Mouse (Mus musculus): Measurements from ENCODE around the gene Trmt11. TPM values are rescaled to one million over a fixed set of nuclear protein-coding genes. Genes with fewer than 3 reads are reported as not detected.
"Not testable (repeated sequence)": the region's sequence is repeated elsewhere in the genome, so short reads cannot be mapped to it uniquely, and the experiment has no call there.

The Trmt11 gene
- total RNA-seq (2021), result 10 to 100 TPM in 1 of 2 experiments, 1 to 10 TPM in 1; 7.5 to 11.0 TPM

- DNase-seq, result peak; percentile 90 to 91
These were observed at the start of gene Trmt11 for GRCm38 (mm10) chr10:30600542-30600966. Gene Trmt11, minus strand, starts transcription at chr10:30600749.

GRCm38 (mm10) chr10:30647681-30648080, 47.1 kb upstream of the Trmt11 start:
- DNase-seq, result no peak

- DNase-seq, result no peak
These were observed 37.7 kb upstream of the Trmt11 start for GRCm38 (mm10) chr10:30638216-30638615.

- DNase-seq, result not testable (repeated sequence)
These were observed 36.1 kb upstream of the Trmt11 start for GRCm38 (mm10) chr10:30636474-30637154.

- DNase-seq, result no peak
These were observed 32.2 kb upstream of the Trmt11 start for GRCm38 (mm10) chr10:30632718-30633117.

GRCm38 (mm10) chr10:30629977-30630376, 29.4 kb upstream of the Trmt11 start:
- no peak for DNase-seq

GRCm38 (mm10) chr10:30629513-30629912, 29.0 kb upstream of the Trmt11 start, which contains the start of gene Hint3:
Gene Hint3, minus strand, starts transcription at chr10:30629632.
- DNase-seq, result no peak

GRCm38 (mm10) chr10:30628444-30628843, 27.9 kb upstream of the Trmt11 start:
- DNase-seq, result not testable (repeated sequence)

GRCm38 (mm10) chr10:30627548-30627947, 27.0 kb upstream of the Trmt11 start:
- no peak for DNase-seq

- DNase-seq, result no peak
These were observed 23.8 kb upstream of the Trmt11 start for GRCm38 (mm10) chr10:30624161-30625019.

GRCm38 (mm10) chr10:30622928-30623327, 22.4 kb upstream of the Trmt11 start:
- no peak for DNase-seq

- DNase-seq, result no peak
These were observed 18.3 kb upstream of the Trmt11 start for GRCm38 (mm10) chr10:30618918-30619210.

- DNase-seq, result peak; percentile 98 to 99
These were observed 17.8 kb upstream of the Trmt11 start for GRCm38 (mm10) chr10:30618091-30618917.

GRCm38 (mm10) chr10:30613039-30613438, 12.5 kb upstream of the Trmt11 start:
- no peak for DNase-seq

- DNase-seq, result no peak
These were observed 9.1 kb upstream of the Trmt11 start for GRCm38 (mm10) chr10:30609614-30610013.

- no peak for DNase-seq
These were observed 7.6 kb upstream of the Trmt11 start for GRCm38 (mm10) chr10:30608109-30608508.

GRCm38 (mm10) chr10:30600094-30600534, 435 bp downstream of the Trmt11 start:
- peak; percentile 10 to 21 for DNase-seq

GRCm38 (mm10) chr10:30587037-30587436, 13.5 kb downstream of the Trmt11 start:
- DNase-seq, result no peak

GRCm38 (mm10) chr10:30585691-30586090, 14.9 kb downstream of the Trmt11 start:
- DNase-seq, result no peak

GRCm38 (mm10) chr10:30577670-30578280, 22.8 kb downstream of the Trmt11 start:
- no peak for DNase-seq

GRCm38 (mm10) chr10:30566364-30566763, 34.2 kb downstream of the Trmt11 start:
- no peak for DNase-seq

GRCm38 (mm10) chr10:30564651-30565050, 35.9 kb downstream of the Trmt11 start:
- DNase-seq, result no peak

Measured in layer of hippocampus, postnatal 36 days (tissue).